Mouse (Mus musculus) B cell, adult 2 months (primary cell): ENCODE results near the gene Flt1.
"Not testable (repeated sequence)": the region's sequence is repeated elsewhere in the genome, so short reads cannot be mapped to it uniquely, and the experiment has no call there.

Experiments
- DNase-seq, 2 experiments: peaks; one replicate each; pipeline ENCODE4 v3.0.0; 2022

Gene Flt1

GRCm38 (mm10) chr5:147601460-147602360 is 124.1 kb downstream of the Flt1 start:
- DNase-seq = no peak

GRCm38 (mm10) chr5:147597825-147598224 is 128.0 kb downstream of the Flt1 start:
- no peak for DNase-seq

DNA sequence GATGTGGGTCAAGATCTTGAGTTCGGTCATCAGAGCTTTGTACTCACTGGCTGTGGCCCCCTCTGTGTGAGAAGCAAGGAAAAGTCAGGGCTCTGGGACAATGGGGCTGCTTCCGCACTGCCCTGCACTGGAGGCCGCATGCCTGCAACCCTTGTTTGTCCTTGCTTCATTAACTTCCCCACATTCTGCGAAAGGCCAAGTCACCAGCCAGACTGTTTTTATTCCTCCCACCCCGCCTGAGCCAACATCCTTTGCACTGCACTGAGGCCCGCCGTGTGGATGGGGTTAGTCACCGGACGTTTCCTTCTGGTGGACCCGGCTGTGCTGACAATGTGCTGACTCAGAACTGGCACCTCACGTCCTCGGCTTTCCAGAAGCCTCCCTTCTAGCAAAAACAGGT is 136.0 kb downstream of the Flt1 start:
- DNase-seq = no peak

DNA sequence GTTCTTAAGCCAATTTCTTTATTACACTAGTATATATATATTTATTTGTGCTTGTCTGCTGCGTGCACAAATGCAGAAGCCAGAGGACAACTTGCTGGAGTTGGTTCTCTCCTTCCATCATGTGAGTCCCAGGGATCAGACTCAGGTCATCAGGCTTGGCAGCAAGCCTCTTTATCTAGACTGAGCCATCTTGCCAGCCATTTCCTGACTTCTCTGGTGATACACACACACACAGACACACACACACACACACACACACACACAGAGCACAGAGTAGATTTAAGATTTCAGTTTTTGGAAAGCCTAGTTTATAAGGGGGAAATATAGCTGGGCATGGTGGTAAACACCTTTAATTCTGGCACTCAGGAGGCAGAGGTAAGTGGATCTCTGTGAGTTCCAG is 140.7 kb downstream of the Flt1 start:
- DNase-seq = no peak

DNA sequence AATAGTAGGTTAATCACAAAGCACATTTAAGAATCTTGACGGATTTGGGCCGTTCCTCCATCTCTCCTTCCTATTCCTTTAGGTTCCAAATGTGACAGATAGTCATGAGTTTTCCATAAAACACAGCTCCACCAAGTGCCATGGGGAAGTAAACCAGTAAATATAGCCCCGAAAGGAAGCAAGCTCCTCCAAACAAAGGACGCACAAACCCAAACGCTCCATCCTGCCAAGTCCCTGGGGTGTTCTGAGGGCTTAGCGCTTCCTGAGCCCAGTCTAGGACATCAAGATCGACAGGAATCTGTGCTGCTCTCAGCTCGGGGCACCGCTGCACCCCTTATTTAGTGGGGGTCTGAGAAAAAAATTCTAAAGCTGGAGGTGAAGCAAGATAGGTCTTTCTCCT is 141.2 kb downstream of the Flt1 start:
- no peak for DNase-seq

- DNase-seq = peak; percentile 83 to 84
Measured at GRCm38 (mm10) chr5:147583702-147584298, 142.0 kb downstream of the Flt1 start.

- no peak for DNase-seq
Measured at GRCm38 (mm10) chr5:147580181-147580580, 145.6 kb downstream of the Flt1 start.

- no peak for DNase-seq
Measured at GRCm38 (mm10) chr5:147579691-147580090, 146.1 kb downstream of the Flt1 start.

DNA sequence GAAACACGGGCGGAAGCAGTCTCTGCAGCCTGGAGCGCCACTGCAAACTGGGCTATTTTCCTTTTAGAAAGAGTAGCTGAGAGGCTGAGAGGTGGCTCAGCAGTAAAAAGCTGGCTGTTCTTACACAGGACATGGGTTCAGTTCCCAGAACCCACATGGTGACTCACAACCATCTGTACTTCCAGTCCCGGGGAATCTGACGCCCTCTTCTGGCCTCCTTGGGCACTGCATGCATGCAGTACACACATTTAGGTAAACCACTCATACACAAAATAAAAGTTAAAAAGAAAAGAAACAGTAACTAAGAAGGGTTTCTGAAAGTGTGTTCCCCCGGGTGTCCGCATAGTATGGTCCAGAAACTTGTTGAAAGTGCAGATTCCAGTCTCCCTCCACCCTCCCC is 146.7 kb downstream of the Flt1 start:
- no peak for DNase-seq

DNA sequence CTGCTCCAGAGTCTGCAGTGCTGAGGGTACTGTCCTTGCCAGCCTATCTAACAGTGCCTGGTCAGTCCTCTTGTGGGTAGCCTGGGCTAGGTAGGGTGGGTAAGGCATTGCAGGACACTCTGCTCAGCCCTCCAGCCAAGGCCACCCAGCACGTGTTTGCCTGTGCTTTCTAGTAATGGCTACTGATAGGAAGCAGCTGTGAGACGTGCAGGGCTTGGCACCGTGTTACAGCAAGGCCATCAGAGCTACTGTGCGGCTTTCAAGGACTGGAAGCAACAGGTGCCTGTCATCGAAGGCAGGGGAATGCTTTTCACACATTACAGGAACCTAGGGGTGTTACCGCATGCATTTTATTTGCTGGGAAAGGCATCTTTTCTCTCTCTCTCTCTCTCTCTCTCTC is 148.8 kb downstream of the Flt1 start:
- DNase-seq = no peak

DNA sequence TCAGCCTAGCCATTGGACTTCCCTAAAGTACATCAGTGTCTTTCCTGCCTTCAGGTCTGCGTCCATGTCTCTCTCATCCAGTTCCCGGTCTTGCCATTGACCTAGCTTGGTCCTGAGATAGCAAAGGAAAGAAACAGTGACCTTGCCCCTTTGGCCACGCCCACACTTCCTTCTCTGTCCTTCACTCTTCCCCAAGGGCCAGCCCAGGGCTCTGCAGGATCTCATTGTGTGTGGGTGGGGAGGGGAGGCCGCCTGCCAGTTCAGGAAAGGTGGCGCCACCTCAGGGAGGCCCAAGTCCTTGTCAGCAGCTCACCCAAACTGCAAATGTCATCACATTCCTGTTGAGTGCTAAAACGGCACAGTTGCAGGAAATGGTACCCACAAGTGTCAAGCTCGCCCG is 151.3 kb downstream of the Flt1 start:
- no peak for DNase-seq

DNA sequence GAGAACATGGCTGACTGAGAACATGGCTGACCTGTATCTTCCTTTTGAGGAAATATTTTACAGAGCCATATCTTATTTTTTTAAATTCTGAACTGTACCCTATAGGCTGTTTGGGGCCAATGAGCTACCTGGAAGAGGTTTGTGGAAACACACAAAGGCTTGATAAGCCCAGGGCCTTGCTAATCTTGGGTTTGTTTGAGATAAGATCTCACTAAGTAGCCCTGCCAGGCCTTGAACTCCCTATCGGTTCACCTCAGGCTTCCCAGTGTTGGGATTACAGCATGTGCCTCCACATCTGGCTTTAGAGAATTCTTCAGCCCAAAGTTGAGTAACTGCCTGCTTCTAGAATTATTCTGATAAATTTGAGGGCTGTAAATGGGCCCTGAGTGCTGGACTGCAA is 152.3 kb downstream of the Flt1 start:
- DNase-seq = no peak

GRCm38 (mm10) chr5:147572695-147573094 is 153.1 kb downstream of the Flt1 start:
- no peak for DNase-seq

DNA sequence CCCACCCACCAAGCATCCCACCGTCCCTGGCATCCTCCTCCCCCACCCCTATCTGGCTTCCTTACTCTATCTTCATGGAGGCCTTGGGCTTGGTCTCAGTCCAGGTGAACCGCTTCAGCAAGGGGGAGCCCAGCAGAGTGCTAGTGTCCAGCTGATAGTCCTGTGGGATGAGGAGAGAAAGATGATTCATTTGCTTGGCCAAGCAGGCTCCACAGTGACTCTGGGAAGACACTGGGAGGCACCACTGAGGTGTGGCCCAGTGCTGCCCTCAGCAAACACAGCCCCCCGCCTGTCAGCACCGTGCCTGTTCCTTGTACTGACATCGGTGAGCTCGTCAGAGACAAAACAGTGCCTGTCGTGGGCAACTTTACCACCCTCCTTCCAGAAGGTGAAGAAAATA is 159.5 kb downstream of the Flt1 start:
- no peak for DNase-seq

DNA sequence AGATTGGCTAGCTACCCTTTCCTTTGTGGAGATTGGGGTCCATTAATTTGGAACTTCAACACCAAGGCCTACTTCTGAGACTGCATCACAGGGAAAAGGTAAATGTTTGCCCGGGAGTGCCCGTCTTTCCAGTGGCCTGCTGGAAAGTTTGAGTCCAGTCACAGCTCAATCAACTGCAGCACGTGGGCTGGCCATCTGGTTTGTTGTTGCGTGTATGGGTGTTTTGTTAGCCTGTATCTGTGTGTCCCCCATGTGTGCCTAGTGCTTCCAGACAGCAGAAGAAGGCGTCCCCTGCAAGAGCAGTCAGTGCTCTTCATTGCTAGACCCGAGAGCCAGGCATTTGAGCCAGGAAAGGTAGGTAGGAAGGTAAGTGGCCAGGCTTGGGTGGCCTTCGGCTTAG is 160.4 kb downstream of the Flt1 start:
- DNase-seq = no peak

DNA sequence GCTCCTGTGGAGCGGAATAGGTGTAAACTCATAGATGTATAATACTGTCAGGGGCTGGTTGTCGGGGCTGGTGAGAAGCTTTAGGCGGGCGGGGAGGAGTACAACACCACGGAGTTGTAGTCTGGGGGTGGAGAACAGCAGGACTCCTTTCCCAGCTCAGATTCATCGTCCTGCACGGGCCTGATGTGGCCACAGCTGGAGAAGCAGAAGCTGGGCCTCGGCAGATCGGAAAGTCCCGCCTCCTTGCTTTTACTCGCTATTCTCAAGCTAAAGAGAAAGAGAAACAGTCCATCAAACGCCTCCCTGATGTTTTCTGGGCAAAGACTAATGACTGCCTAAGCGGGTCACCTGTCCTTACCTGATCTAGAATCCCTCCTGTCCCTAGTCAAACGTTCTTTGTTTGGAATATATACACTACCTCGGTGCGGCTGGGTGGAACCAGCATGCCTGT is 161.6 kb downstream of the Flt1 start:
- peak; percentile 61 to 66 for DNase-seq

DNA sequence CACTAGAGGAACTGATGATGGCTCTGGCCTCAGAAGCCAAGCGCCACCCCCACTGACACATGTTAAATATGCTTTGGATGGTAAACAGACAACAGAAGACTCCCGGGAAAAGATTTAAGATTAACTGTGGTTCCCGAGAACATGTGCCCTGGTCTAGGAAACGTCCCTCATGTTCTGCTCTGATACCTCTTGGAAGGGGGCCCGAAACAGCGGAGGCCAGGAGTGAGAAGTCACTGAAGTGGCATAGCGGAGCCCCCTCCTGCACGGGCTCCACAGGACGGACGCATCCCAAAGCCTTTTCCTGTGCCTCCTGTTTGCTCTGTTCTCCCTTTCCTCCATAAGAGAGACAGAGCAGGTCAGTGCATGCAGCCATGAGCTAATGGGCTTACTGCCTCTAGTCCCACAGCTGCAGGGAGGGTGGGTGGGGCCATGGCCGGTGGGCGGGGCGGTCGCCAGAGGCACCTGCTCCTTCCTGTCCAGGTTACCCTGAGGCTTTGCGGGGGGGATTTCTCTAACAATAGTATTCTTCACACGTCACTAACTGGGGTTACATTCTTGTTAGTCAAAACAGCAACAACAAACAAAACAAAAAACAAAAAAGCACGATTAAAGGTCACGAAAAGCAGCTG is 162.2 kb downstream of the Flt1 start:
- no peak for DNase-seq

DNA sequence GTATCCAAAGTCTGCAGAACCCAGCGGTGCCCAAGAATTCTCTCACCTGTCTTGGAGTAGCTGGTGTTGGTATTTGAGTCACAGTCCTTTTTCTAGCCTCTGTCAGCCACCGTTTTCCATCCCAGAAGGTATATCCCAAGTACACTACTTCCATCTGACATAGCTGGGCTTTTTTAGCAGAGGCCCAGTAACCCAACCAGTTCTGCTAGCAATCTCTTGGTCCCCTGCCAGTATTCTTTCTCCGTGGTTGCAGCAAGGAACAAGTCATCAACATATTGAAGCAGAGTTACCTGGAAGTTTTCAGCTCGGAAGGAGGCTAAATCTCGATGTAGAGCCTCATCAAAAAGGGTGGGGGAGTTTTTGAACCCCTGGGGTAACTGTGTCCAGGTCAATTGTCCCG is 168.2 kb downstream of the Flt1 start:
- not testable (repeated sequence) for DNase-seq

GRCm38 (mm10) chr5:147551879-147552627 is 173.8 kb downstream of the Flt1 start:
- no peak for DNase-seq

DNA sequence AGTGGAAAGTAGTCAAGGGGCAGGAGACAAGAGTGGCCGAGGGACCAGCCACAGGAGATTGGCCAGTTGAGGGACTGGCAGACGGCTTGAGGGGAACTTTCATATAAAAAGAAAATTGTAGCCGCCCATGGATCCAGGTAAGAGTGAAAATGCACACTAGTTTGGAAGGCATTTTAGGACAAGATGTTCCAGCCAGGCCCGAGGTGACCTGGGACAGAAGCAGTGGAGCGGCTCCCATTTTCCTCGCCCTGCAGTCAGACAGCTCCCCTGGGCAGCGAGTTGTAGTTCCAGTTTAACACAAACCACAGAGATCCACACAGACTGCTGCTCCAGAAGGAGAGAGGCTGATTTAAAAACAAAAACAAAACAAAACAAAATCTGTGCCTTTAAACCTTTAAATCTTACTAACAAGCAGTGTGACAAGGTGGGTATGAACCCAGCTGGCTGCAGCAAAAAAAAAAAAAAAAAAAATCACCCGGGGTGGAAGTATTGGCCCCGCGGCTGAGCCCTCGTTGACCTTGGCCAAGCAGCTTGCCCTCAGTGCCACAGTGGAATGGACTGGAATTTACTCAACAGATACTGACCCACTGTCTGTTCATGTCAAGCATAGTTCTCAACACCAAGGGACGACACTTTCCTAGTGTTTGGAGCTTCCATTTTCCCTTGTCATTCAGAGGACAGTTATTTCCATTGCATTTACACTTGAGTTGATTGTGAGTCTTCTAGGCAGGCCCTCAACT is 176.6 kb downstream of the Flt1 start:
- no peak for DNase-seq

DNA sequence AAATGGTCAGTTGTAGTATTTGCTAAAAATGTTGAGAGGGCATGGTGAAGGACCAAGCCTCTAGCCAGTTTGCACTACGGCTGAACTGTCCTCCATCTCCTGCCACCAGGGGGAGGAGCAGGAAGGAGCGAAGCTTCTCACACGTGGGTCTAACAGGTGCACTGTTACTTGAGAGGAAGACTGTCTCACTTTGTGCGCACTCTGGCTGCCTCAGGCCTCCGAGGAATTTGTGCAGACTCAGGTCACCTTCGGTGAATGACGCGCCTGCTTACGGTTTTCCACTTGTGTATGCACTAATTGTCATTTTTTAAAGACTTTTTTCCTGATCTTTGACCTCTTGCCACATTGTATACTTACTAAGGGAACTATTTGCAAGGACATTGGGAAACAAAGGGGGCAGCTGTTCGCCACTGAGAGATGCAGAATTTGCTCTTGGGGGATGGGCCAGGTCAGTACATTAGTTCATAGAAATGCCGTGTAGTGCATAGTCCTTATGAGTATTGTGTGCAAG is 180.0 kb downstream of the Flt1 start:
- peak; percentile 50 to 57 for DNase-seq

GRCm38 (mm10) chr5:147542291-147542690 is 183.5 kb downstream of the Flt1 start:
- no peak for DNase-seq
